ENCODE assay signal across 8 mouse cellular contexts in genomic region chr3:128349123-128349522, GRCm38 (mm10).
DNase-seq lines count a peak whose midpoint lies in the region; ATAC-seq lines count a peak whose summit lies in the region.
"Not testable (repeated sequence)": the region's sequence is repeated elsewhere in the genome, so short reads cannot be mapped to it uniquely, and the experiment has no call there.

No protein-coding gene starts in this region.

- H3K4me3 ChIP-seq in forebrain, embryonic 16.5 days (replicated peaks; ENCODE audit: low read length); hindbrain, embryonic 10.5 days; limb, embryonic 11.5 days (ENCODE audit: low read depth, low read length); midbrain, embryonic 15.5 days: not testable (repeated sequence)

- not testable (repeated sequence) for H3K9me3 ChIP-seq in forebrain, embryonic 16.5 days (ENCODE audit: control insufficient read depth, low read length); hindbrain, embryonic 10.5 days; limb, embryonic 11.5 days (ENCODE audit: control insufficient read depth, low read length); midbrain, embryonic 15.5 days

- peak; percentile 94 for ATAC-seq in forebrain, embryonic 16.5 days
- not testable (repeated sequence) for ATAC-seq in limb, embryonic 11.5 days (ENCODE audit: insufficient number of reproducible peaks, low FRiP score, low TSS enrichment, low read depth)
- peak; percentile 90 for ATAC-seq in midbrain, embryonic 15.5 days (replicated peaks)

- 6% methylated on average over 2 of the region's 2 CpGs for WGBS in forebrain, embryonic 16.5 days
- WGBS in hindbrain, embryonic 10.5 days = 13% methylated on average over 2 of the region's 2 CpGs
- 5% methylated on average over 2 of the region's 2 CpGs for WGBS in limb, embryonic 11.5 days
- WGBS in midbrain, embryonic 15.5 days = 4% methylated on average over 2 of the region's 2 CpGs

- not testable (repeated sequence) for H3K27me3 ChIP-seq in forebrain, embryonic 16.5 days (replicated peaks; ENCODE audit: control insufficient read depth, insufficient read depth, low read length); hindbrain, embryonic 10.5 days (ENCODE audit: insufficient read depth, poor library complexity, severe bottlenecking); limb, embryonic 11.5 days (ENCODE audit: control insufficient read depth, insufficient read depth, low read length); midbrain, embryonic 15.5 days (replicated peaks)

- not testable (repeated sequence) for H3K9ac ChIP-seq in forebrain, embryonic 16.5 days (replicated peaks; ENCODE audit: low read depth, low read length); limb, embryonic 11.5 days (ENCODE audit: low read length); midbrain, embryonic 15.5 days

- DNase-seq in NIH3T3 (ENCODE audit: low read depth) = peak; percentile 71
- DNase-seq in cerebellum, postnatal 10 days = peak; percentile 74 to 81
- DNase-seq in hindbrain, embryonic 10.5 days (ENCODE audit: low spot score) = peak; percentile 45
- DNase-seq in kidney, postnatal 14 days = peak; percentile 59
- peak; percentile 63 for DNase-seq in limb, embryonic 11.5 days (ENCODE audit: low spot score)
- peak; percentile 24 for DNase-seq in skeletal muscle tissue, adult 2 months (ENCODE audit: low read depth, low spot score)

- not testable (repeated sequence) for H3K4me1 ChIP-seq in forebrain, embryonic 16.5 days (replicated peaks; ENCODE audit: control insufficient read depth, insufficient read depth, low read length); hindbrain, embryonic 10.5 days (replicated peaks); limb, embryonic 11.5 days (ENCODE audit: control insufficient read depth, insufficient read depth, low read length); midbrain, embryonic 15.5 days

- H3K36me3 ChIP-seq in forebrain, embryonic 16.5 days (ENCODE audit: control insufficient read depth, insufficient read depth); hindbrain, embryonic 10.5 days; limb, embryonic 11.5 days (ENCODE audit: control insufficient read depth, insufficient read depth, low read length); midbrain, embryonic 15.5 days (replicated peaks): not testable (repeated sequence)

- H3K27ac ChIP-seq in forebrain, embryonic 16.5 days (ENCODE audit: low read length); hindbrain, embryonic 10.5 days; limb, embryonic 11.5 days (replicated peaks; ENCODE audit: low read depth, low read length); midbrain, embryonic 15.5 days: not testable (repeated sequence)

- not testable (repeated sequence) for H3K4me2 ChIP-seq in forebrain, embryonic 16.5 days (ENCODE audit: low read length); limb, embryonic 11.5 days (ENCODE audit: low read depth, severe bottlenecking); midbrain, embryonic 15.5 days

Comparison
In these comparisons a context has a peak if more than half of its experiments do, and no peak if none do; other contexts are left out.
1. DNase-seq: peak in every context shown above with its lines; median percentile 78 in cerebellum, postnatal 10 days; 71 in NIH3T3; 63 in limb, embryonic 11.5 days; 59 in kidney, postnatal 14 days; 45 in hindbrain, embryonic 10.5 days; 24 in skeletal muscle tissue, adult 2 months.